Mouse (Mus musculus) neural tube, embryonic 11.5 days (tissue): ENCODE data around the gene Ndufa8. TPM values are rescaled to one million over a fixed set of nuclear protein-coding genes. Genes with fewer than 3 reads are reported as not detected.

Experiments
- ATAC-seq: fragments of 200-750 bp; cut with Nextera tagmentation; 2 replicates; pipeline ENCODE4 v1.8.0; 2017; ENCODE audit warnings: moderate number of reproducible peaks, mild to moderate bottlenecking, moderate TSS enrichment, moderate library complexity; ENCODE audit not compliant: insufficient read depth, low FRiP score, low TSS enrichment
- DNase-seq: peaks from one replicate; pipeline ENCODE4 v3.0.0-alpha.2; 2015; ENCODE audit warnings: low spot score
- H3K27ac ChIP-seq: fragments of 300-500 bp; sonication (generic); 2 replicates; pipeline ENCODE4 v1.5.1; 2014; ENCODE audit warnings: low read depth, mild to moderate bottlenecking, low read length
- H3K27me3 ChIP-seq: fragments of 300-500 bp; sonication (generic); 2 replicates; pipeline ENCODE4 v1.6.1; 2014; ENCODE audit warnings: mild to moderate bottlenecking, low read length, mixed read lengths; ENCODE audit not compliant: control insufficient read depth, insufficient read depth
- H3K36me3 ChIP-seq: fragments of 300-500 bp; sonication (generic); 2 replicates; pipeline ENCODE4 v1.6.1; 2014; ENCODE audit warnings: mild to moderate bottlenecking, low read length, moderate library complexity, mixed read lengths; ENCODE audit not compliant: control insufficient read depth, insufficient read depth
- H3K4me1 ChIP-seq: fragments of 300-500 bp; sonication (generic); 2 replicates; pipeline ENCODE4 v1.6.1; 2014; ENCODE audit warnings: low read length, mixed read lengths; ENCODE audit not compliant: control insufficient read depth, insufficient read depth
- H3K4me2 ChIP-seq: fragments of 300-500 bp; sonication (generic); 2 replicates; pipeline ENCODE4 v1.6.1; 2014; ENCODE audit warnings: low read depth, mild to moderate bottlenecking, moderate library complexity
- H3K4me3 ChIP-seq: fragments of 300-500 bp; sonication (generic); 2 replicates; pipeline ENCODE4 v1.5.1; 2014; ENCODE audit warnings: low read depth, low read length
- H3K9ac ChIP-seq: fragments of 300-500 bp; sonication (generic); 2 replicates; pipeline ENCODE4 v1.6.1; 2014; ENCODE audit warnings: mild to moderate bottlenecking, low read length
- H3K9me3 ChIP-seq: fragments of 300-500 bp; sonication (generic); 2 replicates; pipeline ENCODE4 v1.6.1; 2016; ENCODE audit warnings: low read length; ENCODE audit not compliant: control insufficient read depth
- WGBS: fragments of 180-500 bp; shearing (Covaris S2); extraction: QIAGEN DNeasy Blood & Tissue Kit; methylation state at CpG from one replicate; pipeline ENCODE4 v1.1.7; 2014; 5-methylcytosine and 5-hydroxymethylcytosine counted together
- polyA plus RNA-seq: library from polyadenylated mRNA; unstranded; fragments of >200 nt; fragmentation: Nextera tagmentation; extraction: Ambion mirVana; gene quantifications from 2 replicates; pipeline ENCODE4 v1.2.1, GENCODE M21; 2014

The Ndufa8 gene
- polyA plus RNA-seq, 1 experiment from 2014 or later, result 210 TPM

DNA sequence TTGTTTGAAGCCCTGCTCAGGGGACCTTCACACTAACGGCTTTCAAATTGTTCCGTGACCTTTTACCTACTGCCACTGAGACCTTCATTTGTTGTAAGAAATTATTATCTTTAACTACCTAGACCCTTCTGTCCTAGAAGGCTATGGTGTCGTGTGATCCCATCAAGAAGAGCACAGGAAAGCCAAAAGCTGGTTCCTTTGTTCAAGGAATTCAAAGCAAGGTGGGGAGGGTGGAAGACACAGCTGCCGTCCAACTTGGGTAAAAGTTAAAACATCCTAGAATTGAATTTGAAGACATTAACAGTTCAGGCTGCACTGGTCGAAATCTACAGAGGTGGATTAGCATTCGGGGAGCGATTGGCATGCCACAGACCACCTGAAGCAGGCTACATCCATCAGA, 15.2 kb downstream of the Ndufa8 start:
- peaks cover 5% of the 10 kb centered on the region; the same call in 1 of the 2 replicates for H3K36me3 ChIP-seq
- H3K9ac ChIP-seq, result no peak overlapping the region
- H3K4me1 ChIP-seq, result no peaks in the 10 kb centered on the region
- no peak overlapping the region for H3K4me3 ChIP-seq
- H3K4me2 ChIP-seq, result no peak overlapping the region
- no peak for ATAC-seq
- H3K27ac ChIP-seq, result no peak overlapping the region
- DNase-seq, result no peak
- WGBS, result 78% methylated on average over 7 of the region's 7 CpGs
- no peaks in the 10 kb centered on the region for H3K9me3 ChIP-seq
- no peaks in the 10 kb centered on the region for H3K27me3 ChIP-seq

DNA sequence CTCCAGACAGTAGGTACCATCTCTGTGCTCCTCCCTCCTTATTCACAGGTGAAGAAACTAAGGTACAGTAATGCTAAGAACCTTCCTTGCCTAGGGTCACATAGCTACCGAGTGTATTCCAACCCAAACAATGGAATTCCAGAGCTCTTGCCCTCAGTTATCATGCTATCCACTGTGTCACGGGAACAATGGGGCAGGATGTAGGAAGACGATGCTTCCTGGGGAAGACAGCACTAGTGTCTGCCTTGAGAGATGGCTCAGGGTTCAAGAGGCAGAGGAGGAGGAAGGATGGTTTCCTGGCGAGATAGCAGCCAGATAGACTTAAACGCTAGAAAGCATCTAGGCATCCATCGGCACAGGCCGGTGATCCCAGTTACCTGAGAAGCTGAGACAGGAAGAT, 16.3 kb downstream of the Ndufa8 start:
- no peak for DNase-seq
- Histone ChIP-seq H3K9me3 (no peaks in the 10 kb centered on the region), H3K4me2 (no peak overlapping the region), H3K36me3 (peaks cover 5% of the 10 kb centered on the region; the same call in 1 of the 2 replicates), H3K4me1 (no peaks in the 10 kb centered on the region), H3K27ac (no peak overlapping the region), H3K9ac (no peak overlapping the region), H3K27me3 (no peaks in the 10 kb centered on the region), H3K4me3 (no peak overlapping the region)
- ATAC-seq, result no peak
- WGBS, result 80% methylated on average over 7 of the region's 7 CpGs

DNA sequence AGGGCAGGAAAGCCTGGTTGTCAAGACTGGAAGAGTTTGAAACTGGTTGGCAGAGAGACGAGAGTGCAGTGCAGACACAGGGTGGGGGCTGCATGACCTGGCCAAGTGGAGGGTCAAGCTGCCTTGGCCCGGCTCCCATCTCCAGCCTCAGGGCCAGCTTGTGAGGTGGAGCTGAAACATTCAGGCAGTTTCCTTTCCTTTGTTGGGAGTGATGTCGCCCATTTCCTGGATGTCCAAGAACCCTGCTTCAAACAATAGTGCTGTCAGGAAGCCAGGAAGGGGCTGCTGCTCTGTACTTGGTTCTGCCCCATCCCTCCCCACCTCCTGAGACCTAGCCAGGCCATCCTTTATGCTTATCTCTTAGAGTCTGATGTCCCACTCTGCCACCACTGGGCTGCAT, 25.9 kb downstream of the Ndufa8 start:
- Histone ChIP-seq H3K9me3 (no peaks in the 10 kb centered on the region), H3K4me2 (no peak overlapping the region), H3K27me3 (peaks cover 4% of the 10 kb centered on the region; the same call in 1 of the 2 replicates), H3K4me3 (no peak overlapping the region), H3K27ac (no peak overlapping the region), H3K9ac (no peak overlapping the region), H3K4me1 (0 out of 2 replicates have a peak, but pooled peaks cover 4% of the 10 kb centered on the region), H3K36me3 (no peaks in the 10 kb centered on the region)
- DNase-seq (no peak), ATAC-seq (no peak)
- WGBS, result 67% methylated on average over 3 of the region's 3 CpGs

DNA sequence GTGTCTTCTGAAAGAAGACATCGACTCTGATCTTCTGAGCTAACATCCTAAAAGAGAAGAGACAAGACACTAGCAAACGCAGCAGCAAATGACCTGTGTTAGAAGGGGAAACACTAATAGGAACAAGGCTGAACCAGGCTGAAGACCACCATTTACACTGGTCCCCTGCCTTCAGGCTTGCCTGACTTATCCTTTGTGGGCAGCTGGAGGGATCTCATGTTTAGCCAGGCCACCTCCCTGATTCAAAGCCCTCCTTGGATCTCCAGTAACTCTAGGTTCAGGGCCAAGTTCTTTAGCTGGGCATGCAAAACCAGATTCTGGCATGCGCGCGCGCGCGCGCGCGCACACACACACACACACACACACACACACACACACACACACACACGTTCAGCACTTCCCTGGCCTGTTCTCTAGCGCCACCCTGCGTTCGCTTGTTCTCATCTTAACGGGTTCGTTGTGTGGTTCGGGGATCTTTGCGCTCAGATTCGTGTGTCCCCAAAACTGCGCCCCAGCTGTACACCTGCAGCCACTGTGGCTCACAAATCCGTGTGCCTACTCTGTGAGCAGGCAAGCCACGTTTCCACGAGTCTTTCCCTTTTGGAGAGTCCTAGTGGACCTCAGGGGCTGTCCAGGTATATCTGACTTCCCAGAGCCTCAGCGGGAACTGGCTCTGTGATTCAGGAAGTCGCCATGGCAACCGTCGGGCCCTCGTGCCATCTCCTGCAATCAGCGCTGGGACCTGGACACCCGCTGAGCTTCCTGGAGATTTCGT, 27.6 kb downstream of the Ndufa8 start:
- H3K27ac ChIP-seq, result no peak overlapping the region

DNA sequence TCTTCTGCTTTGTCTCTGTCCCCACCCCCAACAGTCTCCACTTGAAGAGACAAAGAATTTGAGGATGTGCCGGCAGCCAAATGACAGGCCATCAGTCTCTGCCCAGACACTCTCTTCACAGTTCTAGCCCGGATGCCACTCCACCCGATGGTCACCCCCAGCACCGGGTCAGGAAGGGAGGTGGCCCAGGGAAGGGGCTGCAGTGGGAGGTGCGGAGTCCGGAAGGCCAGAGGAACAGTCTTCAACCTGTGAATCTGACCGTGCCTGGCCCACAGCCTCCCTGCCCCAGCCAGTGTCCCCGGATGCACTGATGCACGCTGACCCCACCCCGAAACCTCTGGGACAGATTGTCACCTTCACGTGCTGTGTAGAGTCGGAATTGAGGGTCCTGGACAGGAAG, 36.2 kb downstream of the Ndufa8 start:
- H3K9ac ChIP-seq, result no peak overlapping the region

More for the DNA sequence above, 27.6 kb downstream of the Ndufa8 start:
- peak; percentile 85 for DNase-seq
- Histone ChIP-seq H3K4me2 (peak overlapping the region; percentile 48), H3K27me3 (peaks cover 4% of the 10 kb centered on the region; the same call in 1 of the 2 replicates), H3K4me1 (0 out of 2 replicates have a peak, but pooled peaks cover 4% of the 10 kb centered on the region), H3K9ac (peak overlapping the region; percentile 18; the same call in 1 of the 2 replicates), H3K4me3 (0 out of 2 replicates have a peak overlapping the region, but pooled peaks have one; percentile 8), H3K36me3 (no peaks in the 10 kb centered on the region), H3K9me3 (no peaks in the 10 kb centered on the region)
- no peak; the same call in 1 of the 2 replicates for ATAC-seq
- WGBS, result 10% methylated on average over 30 of the region's 32 CpGs

DNA sequence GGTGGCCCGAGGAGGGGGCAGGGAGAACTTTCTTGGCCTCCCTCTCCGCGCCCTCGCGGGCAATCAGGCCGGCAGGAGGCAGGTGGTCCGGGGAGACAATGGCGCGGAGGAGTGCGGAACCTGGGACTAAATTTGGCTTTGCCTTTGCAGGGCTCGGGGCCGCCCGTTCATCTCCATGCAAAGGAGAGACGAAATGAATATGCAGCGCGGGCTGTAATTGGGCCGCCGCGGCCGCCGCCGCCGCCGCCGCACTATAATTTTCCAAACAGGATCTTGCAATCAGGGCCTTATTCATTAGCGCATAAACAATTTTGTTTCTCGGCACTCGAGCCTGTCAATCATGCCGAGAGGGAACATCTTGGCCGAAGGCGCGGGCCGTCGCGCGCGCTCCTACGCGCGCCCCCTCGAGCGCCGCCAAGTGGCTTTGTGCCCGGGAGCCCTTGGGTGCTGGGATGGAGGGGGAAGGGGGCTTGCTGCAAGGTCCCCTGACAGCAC, 37.8 kb downstream of the Ndufa8 start:
- no peaks in the 10 kb centered on the region for H3K9me3 ChIP-seq
- peak overlapping the region; percentile 38 for H3K4me3 ChIP-seq
- DNase-seq (peak; percentile 45), ATAC-seq (no peak; the same call in 1 of the 2 replicates)
- 0% methylated on average over 44 of the region's 44 CpGs for WGBS
- H3K27me3 ChIP-seq, result peaks cover 18% of the 10 kb centered on the region
- H3K36me3 ChIP-seq, result no peaks in the 10 kb centered on the region
- 0 out of 2 replicates have a peak, but pooled peaks cover 4% of the 10 kb centered on the region for H3K4me1 ChIP-seq
- H3K9ac ChIP-seq, result peak overlapping the region; percentile 54
- H3K4me2 ChIP-seq, result peak overlapping the region; percentile 67
- H3K27ac ChIP-seq, result no peak overlapping the region

More for the DNA sequence above, 36.2 kb downstream of the Ndufa8 start:
- WGBS, result 57% methylated on average over 12 of the region's 12 CpGs
- no peaks in the 10 kb centered on the region for H3K9me3 ChIP-seq
- H3K4me2 ChIP-seq, result no peak overlapping the region
- DNase-seq (no peak), ATAC-seq (no peak)
- H3K27ac ChIP-seq, result no peak overlapping the region
- no peaks in the 10 kb centered on the region for H3K36me3 ChIP-seq
- H3K27me3 ChIP-seq, result peaks cover 18% of the 10 kb centered on the region
- no peak overlapping the region for H3K4me3 ChIP-seq
- 0 out of 2 replicates have a peak, but pooled peaks cover 4% of the 10 kb centered on the region for H3K4me1 ChIP-seq

DNA sequence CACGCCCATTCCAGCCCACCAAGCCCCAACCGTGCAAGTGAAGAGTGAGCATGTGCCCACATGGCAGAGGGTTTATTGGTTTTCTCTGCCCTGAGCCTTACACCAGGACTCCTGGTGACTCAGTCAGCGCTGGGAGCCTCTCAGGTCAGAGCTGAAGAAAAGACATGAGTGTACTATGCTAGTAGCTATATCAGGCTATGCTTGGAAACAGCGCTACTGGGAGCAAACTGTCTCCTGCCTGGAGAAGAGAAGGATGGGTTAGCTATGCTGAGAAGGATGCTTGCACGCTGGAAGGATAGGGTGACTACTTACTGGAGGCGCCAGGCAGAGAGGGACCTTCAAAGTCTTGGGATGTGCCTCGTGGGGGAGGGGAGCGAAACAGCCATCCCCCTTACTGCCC, 38.6 kb downstream of the Ndufa8 start:
- H3K27ac ChIP-seq, result no peak overlapping the region
- 0 out of 2 replicates have a peak, but pooled peaks cover 4% of the 10 kb centered on the region for H3K4me1 ChIP-seq
- H3K4me2 ChIP-seq, result peak overlapping the region; percentile 67; the same call in 1 of the 2 replicates
- DNase-seq, result no peak
- H3K9me3 ChIP-seq, result no peaks in the 10 kb centered on the region
- H3K36me3 ChIP-seq, result no peaks in the 10 kb centered on the region
- no peak overlapping the region for H3K9ac ChIP-seq
- H3K27me3 ChIP-seq, result peaks cover 18% of the 10 kb centered on the region
- WGBS, result 46% methylated on average over 7 of the region's 8 CpGs
- H3K4me3 ChIP-seq, result no peak overlapping the region
- ATAC-seq, result no peak

DNA sequence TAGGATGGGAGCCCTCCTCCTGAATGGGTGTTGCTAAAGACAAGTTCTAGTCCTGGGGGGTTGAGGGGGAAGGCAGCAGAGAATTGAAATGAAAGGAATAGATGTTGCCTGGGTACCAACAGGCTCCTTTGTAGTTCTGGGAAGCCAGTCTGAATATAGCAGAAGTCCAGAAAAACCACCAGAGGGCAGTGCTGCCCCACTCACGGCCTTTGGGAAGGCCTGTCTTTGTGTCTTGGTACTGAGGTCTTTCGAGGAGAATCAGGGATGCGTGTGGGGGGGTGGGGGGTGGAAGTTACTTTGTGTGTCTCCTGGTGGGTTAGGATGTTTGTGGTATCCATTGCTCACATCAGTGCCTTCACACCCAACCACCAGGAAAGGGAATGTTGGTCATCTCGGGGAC, 39.8 kb downstream of the Ndufa8 start:
- H3K4me1 ChIP-seq, result 0 out of 2 replicates have a peak, but pooled peaks cover 4% of the 10 kb centered on the region
- WGBS, result 22% methylated on average over 4 of the region's 4 CpGs
- H3K36me3 ChIP-seq, result no peaks in the 10 kb centered on the region
- peaks cover 18% of the 10 kb centered on the region for H3K27me3 ChIP-seq
- no peak overlapping the region for H3K27ac ChIP-seq
- H3K9ac ChIP-seq, result no peak overlapping the region
- H3K9me3 ChIP-seq, result no peaks in the 10 kb centered on the region
- no peak overlapping the region for H3K4me3 ChIP-seq
- H3K4me2 ChIP-seq, result no peak overlapping the region
- peak; percentile 84 for DNase-seq
- no peak for ATAC-seq
